Mouse (Mus musculus) bone marrow, adult 2 months (tissue): ENCODE results near the gene Psmb4.

Source experiments
- CTCF ChIP-seq: fragments of 200-500 bp; IDR thresholded peaks from 2 replicates; pipeline ENCODE4 v1.5.1; 2011; ENCODE audit warnings: low read length, control low read depth; ENCODE audit not compliant: control insufficient read depth, insufficient read depth
- POLR2A ChIP-seq: fragments of 200-500 bp; IDR thresholded peaks from 2 replicates; pipeline ENCODE4 v1.6.1; 2011; ENCODE audit warnings: low read depth, mild to moderate bottlenecking, control low read depth, low read length, borderline replicate concordance; ENCODE audit not compliant: control insufficient read depth

DNA sequence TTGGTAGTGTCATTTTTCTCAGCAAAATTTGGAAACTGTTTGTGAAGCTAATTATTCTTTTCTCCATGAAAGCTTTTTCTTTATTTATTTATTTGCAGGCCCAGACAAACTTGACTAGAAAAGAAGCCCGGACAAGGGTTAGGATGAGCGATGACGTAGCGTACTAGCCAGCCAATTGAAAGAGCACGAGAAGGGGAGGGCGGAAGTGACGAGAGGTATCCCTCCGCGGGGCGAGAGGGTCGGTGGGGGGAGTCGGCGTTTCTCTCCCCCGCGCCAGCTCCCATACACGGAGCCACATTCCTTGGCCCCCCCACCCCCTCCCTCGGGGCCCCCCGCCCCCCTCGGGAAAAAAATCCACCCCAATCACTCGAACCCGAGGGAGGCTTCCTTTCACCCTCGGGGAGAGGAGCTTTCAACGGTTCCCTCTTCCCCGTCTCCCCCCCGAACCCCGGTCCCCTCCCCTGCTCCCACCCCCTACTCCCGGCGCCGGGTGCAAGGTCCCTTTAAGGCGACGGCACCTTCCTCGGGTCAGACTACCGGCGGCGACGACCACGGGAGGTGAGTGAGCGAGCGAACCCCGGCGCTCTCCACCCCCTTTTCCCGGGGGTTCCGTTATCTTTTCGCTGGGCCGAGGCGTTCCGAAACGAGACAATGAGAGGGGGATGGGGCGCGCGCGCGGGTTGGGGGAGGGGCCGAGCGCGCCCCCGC lies 49.4 kb downstream of the Psmb4 start, which contains the start of gene Pogz:
- TF ChIP-seq POLR2A: peak; percentile 72; the same call in 1 of the 2 replicates
- no peak for TF ChIP-seq CTCF
